Comparison of ENCODE assay signal across 45 mouse cellular contexts in the genomic region with DNA sequence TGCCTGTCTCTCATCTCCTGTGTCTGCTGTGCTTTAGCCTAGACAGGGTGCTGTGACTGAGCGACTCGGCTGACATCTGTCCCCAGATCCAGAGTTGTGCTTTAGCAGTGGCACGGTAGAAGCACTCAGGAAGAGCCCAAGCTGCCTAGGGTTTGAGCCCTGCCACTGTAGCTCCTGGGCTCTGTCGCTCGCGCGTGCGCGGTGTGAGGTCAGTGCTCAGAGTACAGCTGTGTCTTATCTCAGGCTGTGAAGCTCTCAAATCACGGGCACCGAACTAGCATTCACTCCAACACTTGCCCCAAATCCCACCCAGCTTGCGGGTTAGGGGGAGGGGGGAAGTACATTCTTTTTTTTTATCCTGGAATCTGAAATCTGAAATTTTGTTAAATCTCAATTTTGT. TPM values are rescaled to one million over a fixed set of nuclear protein-coding genes. Genes with fewer than 3 reads are reported as not detected.
DNase-seq lines count a peak whose midpoint lies in the region; ATAC-seq and TF ChIP-seq lines count a peak whose summit lies in the region.
"Had no signal": no experiment of that assay in that cellular context is flagged by ENCODE, and none has a peak within 500 bp of the region (broad histone marks: within the 10 kb centered on the region; RNA-seq: fewer than 3 reads in every experiment).

No protein-coding gene starts in this region.

- no peak for TF ChIP-seq POLR2A in lung, adult 2 months (IDR thresholded peaks at IDR 0.05; ENCODE audit: borderline replicate concordance, extremely low read depth, low read depth, low read length)
- TF ChIP-seq POLR2A in heart, adult 2 months (IDR thresholded peaks at IDR 0.05; ENCODE audit: insufficient read depth, low read depth, low read length), result no peak

- no peak overlapping the region for H3K4me3 ChIP-seq in lung, embryonic 15.5 days
- H3K4me3 ChIP-seq in lung, adult 2 months (replicated peaks; ENCODE audit: extremely low read depth, low read depth, low read length), result no peak overlapping the region
- H3K4me3 ChIP-seq in heart, adult 2 months, result no peak overlapping the region
- H3K4me3 ChIP-seq: embryonic facial prominence, embryonic 13.5 days; forebrain, embryonic 10.5 days; forebrain, embryonic 15.5 days; heart, embryonic 13.5 days; kidney, embryonic 15.5 days; layer of hippocampus, adult 2 months; left cerebral cortex, adult 2 months; limb, embryonic 12.5 days; liver, embryonic 12.5 days; myocyte; stomach, embryonic 15.5 days had no signal

- peak; percentile 46; the same call in 1 of the 2 replicates for ATAC-seq in lung, embryonic 15.5 days (ENCODE audit: borderline replicate concordance, extremely low read depth, low FRiP score, low TSS enrichment)
- ATAC-seq: activated CD4-positive, CD25-positive, alpha-beta regulatory T cell, adult 4 months; forebrain, embryonic 15.5 days; hindbrain, embryonic 16.5 days; liver, embryonic 12.5 days; liver, postnatal 0 days had no signal

- H3K4me1 ChIP-seq in lung, embryonic 15.5 days, result peaks cover 9% of the 10 kb centered on the region
- H3K4me1 ChIP-seq in lung, adult 2 months (ENCODE audit: control insufficient read depth, insufficient read depth, low read length), result no peaks in the 10 kb centered on the region
- no peaks in the 10 kb centered on the region for H3K4me1 ChIP-seq in heart, adult 2 months (ENCODE audit: control insufficient read depth, insufficient read depth, low read length)
- H3K4me1 ChIP-seq: forebrain, embryonic 10.5 days; forebrain, embryonic 15.5 days; liver, embryonic 12.5 days had no signal

- H3K79me2 ChIP-seq in heart, adult 2 months (replicated peaks; ENCODE audit: control insufficient read depth, insufficient read depth, low read length), result no peaks in the 10 kb centered on the region

- DNase-seq in embryo, embryonic 10.5 days (ENCODE audit: low spot score), result peak; percentile 22
- DNase-seq in embryo, embryonic 9.5 days (ENCODE audit: extremely low spot score), result no peak
- DNase-seq in lung, adult 2 months, result no peak
- DNase-seq in testis, postnatal 10 days (ENCODE audit: low spot score), result peak; percentile 32
- DNase-seq in testis, postnatal 14 days (ENCODE audit: low spot score), result no peak
- no peak for DNase-seq in heart, adult 2 months
- DNase-seq: adrenal gland, adult 2 months; adrenal gland, postnatal 36 days; cerebellum, adult 18-20 months; cerebellum, postnatal 10 days; gastrocnemius, postnatal 25 days; heart, adult 11 months; heart, postnatal 10 days; kidney, adult 18-20 months; kidney, postnatal 25 days; liver, postnatal 0 days; retina, postnatal 1 day; right cerebral cortex, postnatal 14 days; thymus, adult 18-20 months; thymus, postnatal 25 days had no signal

- intact Hi-C loops in heart, adult 2 months (cut with DNase I), result no loop called here

- 29% methylated on average over 12 of the region's 12 CpGs for WGBS in lung, embryonic 15.5 days
- WGBS in lung, adult 2 months, result 42% methylated on average over 12 of the region's 12 CpGs
- 34% methylated on average over 12 of the region's 12 CpGs for WGBS in heart, adult 2 months

- no peaks in the 10 kb centered on the region for H3K27me3 ChIP-seq in lung, embryonic 15.5 days
- no peaks in the 10 kb centered on the region for H3K27me3 ChIP-seq in heart, adult 2 months (ENCODE audit: control insufficient read depth, insufficient read depth, low read length)
- H3K27me3 ChIP-seq: embryonic facial prominence, embryonic 13.5 days; forebrain, embryonic 15.5 days; kidney, embryonic 15.5 days; limb, embryonic 12.5 days; stomach, embryonic 15.5 days had no signal

- H3K4me2 ChIP-seq in lung, embryonic 15.5 days, result no peak overlapping the region
- H3K4me2 ChIP-seq: embryonic facial prominence, embryonic 13.5 days; forebrain, embryonic 15.5 days; heart, embryonic 13.5 days; kidney, embryonic 15.5 days; limb, embryonic 12.5 days; liver, embryonic 12.5 days; midbrain, embryonic 11.5 days; stomach, embryonic 15.5 days had no signal

- H3K9ac ChIP-seq in lung, embryonic 15.5 days, result no peak overlapping the region
- no peak overlapping the region for H3K9ac ChIP-seq in heart, adult 2 months (ENCODE audit: low read depth, low read length)
- H3K9ac ChIP-seq: embryonic facial prominence, embryonic 13.5 days; forebrain, embryonic 15.5 days; heart, embryonic 13.5 days; kidney, embryonic 15.5 days; limb, embryonic 12.5 days; liver, embryonic 12.5 days; liver, postnatal 0 days; stomach, embryonic 15.5 days had no signal

- no peak overlapping the region for H3K27ac ChIP-seq in lung, embryonic 15.5 days
- no peak overlapping the region for H3K27ac ChIP-seq in heart, adult 2 months
- H3K27ac ChIP-seq: embryonic facial prominence, embryonic 13.5 days; forebrain, embryonic 10.5 days; forebrain, embryonic 15.5 days; heart, embryonic 13.5 days; kidney, embryonic 15.5 days; layer of hippocampus, adult 2 months; left cerebral cortex, adult 2 months; limb, embryonic 12.5 days; liver, embryonic 12.5 days; stomach, embryonic 15.5 days had no signal

- no peak for TF ChIP-seq EP300 in heart, adult 2 months (IDR thresholded peaks at IDR 0.05; ENCODE audit: insufficient read depth, low read depth, low read length)

- H3K9me3 ChIP-seq in lung, embryonic 15.5 days, result no peaks in the 10 kb centered on the region
- H3K9me3 ChIP-seq: embryonic facial prominence, embryonic 13.5 days; forebrain, embryonic 10.5 days; forebrain, embryonic 15.5 days; heart, embryonic 13.5 days; kidney, embryonic 15.5 days; limb, embryonic 12.5 days; liver, embryonic 12.5 days; stomach, embryonic 15.5 days had no signal

- TF ChIP-seq CTCF in lung, adult 2 months (IDR thresholded peaks at IDR 0.05; ENCODE audit: insufficient read depth, low read length), result no peak
- no peak for TF ChIP-seq CTCF in heart, adult 2 months (IDR thresholded peaks at IDR 0.05)

- no peaks in the 10 kb centered on the region for H3K36me3 ChIP-seq in lung, embryonic 15.5 days
- no peaks in the 10 kb centered on the region for H3K36me3 ChIP-seq in heart, adult 2 months (ENCODE audit: control insufficient read depth, insufficient read depth, low read length)
- H3K36me3 ChIP-seq: embryonic facial prominence, embryonic 13.5 days; forebrain, embryonic 10.5 days; forebrain, embryonic 15.5 days; heart, embryonic 13.5 days; kidney, embryonic 15.5 days; limb, embryonic 12.5 days; liver, embryonic 12.5 days; stomach, embryonic 15.5 days had no signal

RNA-seq across cellular contexts. Expression of a gene that starts 13.6 kb away (rescaled TPM):
- polyA plus RNA-seq in lung, embryonic 15.5 days (2015; fragmentation: Nextera tagmentation; extraction: Ambion mirVana), result 76.5 and 76.8 TPM in 2 replicates
- polyA plus RNA-seq in lung, adult 2 months (2012; rRNA removed), result 16.7 and 26.0 TPM in 2 replicates
- total RNA-seq in heart, adult 2 months (2021), result 1 to 10 TPM; 3.2 to 4.9 TPM
- polyA plus RNA-seq in heart, adult 2 months (2012; rRNA removed), result 4.3 and 7.4 TPM in 2 replicates

RNA-seq across cellular contexts. Expression of a gene that starts 16.6 kb away (rescaled TPM):
- not detected in 2 replicates for polyA plus RNA-seq in lung, embryonic 15.5 days (2015; fragmentation: Nextera tagmentation; extraction: Ambion mirVana)
- polyA plus RNA-seq in lung, adult 2 months (2012; rRNA removed), result not detected in 2 replicates
- not detected for total RNA-seq in heart, adult 2 months (2021)
- not detected in 2 replicates for polyA plus RNA-seq in heart, adult 2 months (2012; rRNA removed)
- total RNA-seq: adrenal gland, adult 2 months; adrenal gland, postnatal 36 days; common myeloid progenitor, adult 5-6 weeks; gastrocnemius, adult 18-20 months; gastrocnemius, postnatal 25 days; heart, postnatal 10 days; layer of hippocampus, adult 2 months; layer of hippocampus, postnatal 14 days; left cerebral cortex, adult 2 months; left cerebral cortex, postnatal 25 days; midbrain, postnatal 0 days had no signal
- polyA plus RNA-seq: activated CD4-positive, CD25-positive, alpha-beta regulatory T cell, adult 4 months; adrenal gland, adult 2 months; brain, embryonic 14.5 days; forebrain, embryonic 10.5 days; forebrain, embryonic 15.5 days; frontal cortex, adult 2 months; heart, embryonic 13.5 days; hindbrain, embryonic 16.5 days; kidney, embryonic 15.5 days; limb, embryonic 12.5 days; liver, embryonic 12.5 days; liver, postnatal 0 days; midbrain, embryonic 11.5 days; midbrain, postnatal 0 days; myocyte; neural tube, embryonic 14.5 days; small intestine, adult 2 months; stomach, embryonic 15.5 days had no signal

RNA-seq across cellular contexts. Expression of a gene that starts 21.6 kb away (rescaled TPM):
- polyA plus RNA-seq in lung, embryonic 15.5 days (2015; fragmentation: Nextera tagmentation; extraction: Ambion mirVana), result not detected in 2 replicates
- polyA plus RNA-seq in lung, adult 2 months (2012; rRNA removed), result not detected in 2 replicates
- not detected for total RNA-seq in heart, adult 2 months (2021)
- polyA plus RNA-seq in heart, adult 2 months (2012; rRNA removed), result not detected in 2 replicates
- total RNA-seq: adrenal gland, adult 2 months; adrenal gland, postnatal 36 days; common myeloid progenitor, adult 5-6 weeks; gastrocnemius, adult 18-20 months; gastrocnemius, postnatal 25 days; heart, postnatal 10 days; hematopoietic stem cell, adult 5-6 weeks had no signal
- polyA plus RNA-seq: activated CD4-positive, CD25-positive, alpha-beta regulatory T cell, adult 4 months; adrenal gland, adult 2 months; heart, embryonic 13.5 days; liver, embryonic 12.5 days; liver, postnatal 0 days; small intestine, adult 2 months had no signal

RNA-seq across cellular contexts. Expression of a gene that starts 59.9 kb away (rescaled TPM):
- 6.2 and 9.2 TPM in 2 replicates for polyA plus RNA-seq in lung, embryonic 15.5 days (2015; fragmentation: Nextera tagmentation; extraction: Ambion mirVana)
- polyA plus RNA-seq in lung, adult 2 months (2012; rRNA removed), result 17.0 and 21.4 TPM in 2 replicates
- total RNA-seq in heart, adult 2 months (2021), result 1 to 10 TPM; 5.8 to 7.3 TPM
- 11.7 and 14.2 TPM in 2 replicates for polyA plus RNA-seq in heart, adult 2 months (2012; rRNA removed)

Comparison
In these comparisons a context has a peak if more than half of its experiments do, and no peak if none do; other contexts are left out.
1. DNase-seq: peak in embryo, embryonic 10.5 days (single experiment) and testis, postnatal 10 days (single experiment); none in embryo, embryonic 9.5 days (single experiment), lung, adult 2 months (single experiment), testis, postnatal 14 days (single experiment) and heart, adult 2 months (0 of 2).